Mouse (Mus musculus): Measurements from ENCODE around the gene Snai3. TPM values are rescaled to one million over a fixed set of nuclear protein-coding genes. Genes with fewer than 3 reads are reported as not detected.

The Snai3 gene
- polyA plus RNA-seq, 1 experiment from 2014 or later, result not detected

DNA sequence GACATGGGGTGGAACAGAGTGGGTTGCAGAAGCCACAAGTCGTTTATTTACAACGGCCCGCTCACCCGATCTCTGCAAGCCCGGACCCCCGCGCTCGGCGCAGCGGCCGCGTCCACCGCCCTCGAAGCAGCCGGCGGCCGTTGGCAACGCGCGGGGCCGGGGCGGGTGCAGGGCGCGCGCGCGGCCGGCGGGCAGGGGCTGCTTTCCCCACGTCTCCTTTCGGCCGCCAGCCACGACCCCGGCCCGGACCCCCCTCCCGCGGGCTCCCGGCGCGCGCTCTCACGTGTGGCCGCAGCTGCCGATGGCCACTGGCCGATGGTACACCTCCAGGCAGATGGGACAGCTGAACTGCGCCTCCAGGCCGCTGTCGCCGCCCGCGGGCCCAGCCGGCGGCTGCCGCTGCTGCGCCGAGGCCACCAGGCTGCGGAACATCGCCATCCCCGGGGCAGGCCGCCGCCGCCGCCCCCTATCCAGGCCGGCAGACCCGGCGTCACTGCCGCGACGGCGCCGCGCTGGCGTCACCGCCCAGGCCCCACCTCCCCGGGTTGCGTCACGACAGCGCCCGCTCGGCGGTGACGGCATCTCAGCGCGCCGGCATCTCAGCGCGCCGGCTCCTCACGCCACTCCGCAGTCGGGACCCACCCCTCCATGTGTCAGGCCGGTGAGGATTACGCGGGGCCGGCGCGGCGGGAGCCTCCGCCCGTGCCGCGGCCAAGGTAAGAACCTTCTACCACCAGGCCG is 15.2 kb upstream of the Snai3 start, which contains the start of the genes Rnf166 and Ctu2:
Gene Rnf166 (minus strand): TSS at position 485 of the 741 bp plus-strand sequence.
Gene Ctu2 (plus strand): TSS at position 564 of the 741 bp plus-strand sequence.
- Histone ChIP-seq H3K9me3 (ENCODE audit: control insufficient read depth, low read length) (no peaks in the 10 kb centered on the region), H3K9ac (replicated peaks; ENCODE audit: low read length) (peak within 1 kb of the TSS; percentile 89), H3K27me3 (ENCODE audit: control insufficient read depth, insufficient read depth, low read length) (no peaks in the 10 kb centered on the region), H3K36me3 (ENCODE audit: control insufficient read depth, insufficient read depth, low read length) (peaks cover 50% of the 10 kb centered on the region), H3K4me1 (ENCODE audit: control insufficient read depth, insufficient read depth, low read length) (peaks cover 16% of the 10 kb centered on the region), H3K4me3 (replicated peaks; ENCODE audit: low read depth, low read length) (peak within 1 kb of the TSS; percentile 99), H3K4me2 (ENCODE audit: low read length) (peak within 1 kb of the TSS; percentile 95), H3K27ac (replicated peaks; ENCODE audit: low read depth, low read length) (peak within 1 kb of the TSS; percentile 88)
- peak; percentile 97 for DNase-seq
- peak; percentile 93 for ATAC-seq (ENCODE audit: low FRiP score, low TSS enrichment)
- under 1% methylated on average over 92 of the region's 103 CpGs for WGBS

DNA sequence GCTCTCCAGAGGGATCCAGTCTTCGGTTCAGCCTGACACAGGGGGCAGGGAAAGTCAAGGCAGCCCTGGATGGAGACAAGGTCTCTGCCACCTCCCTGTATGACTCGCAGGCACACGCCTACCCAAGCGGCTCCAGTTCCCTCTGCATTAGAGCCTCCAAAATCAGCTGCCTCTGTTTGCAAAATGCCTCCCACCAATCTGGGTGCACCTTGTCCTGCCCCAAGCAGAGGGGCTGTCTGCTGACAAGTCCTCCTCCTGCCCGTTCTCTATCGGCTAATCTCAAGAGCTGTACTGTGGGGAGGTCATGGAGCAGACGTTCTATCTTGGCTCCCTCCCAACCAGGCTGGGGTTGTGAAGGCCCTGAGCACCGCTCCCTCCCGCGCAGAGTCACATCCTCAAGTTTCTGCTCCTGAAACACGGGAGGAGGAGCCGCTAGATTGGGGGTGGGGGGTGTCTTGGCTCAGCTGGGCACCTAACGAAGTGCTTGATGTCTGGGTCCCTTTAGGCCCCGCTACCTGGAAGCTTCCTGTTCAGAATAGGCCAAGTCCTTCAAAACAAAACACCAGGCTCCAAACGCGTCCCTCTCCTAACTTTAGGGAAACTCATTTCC is 14.5 kb upstream of the Snai3 start:
- Histone ChIP-seq H3K27me3 (ENCODE audit: control insufficient read depth, insufficient read depth, low read length) (no peaks in the 10 kb centered on the region), H3K27ac (replicated peaks; ENCODE audit: low read depth, low read length) (no peak overlapping the region), H3K9me3 (ENCODE audit: control insufficient read depth, low read length) (no peaks in the 10 kb centered on the region), H3K36me3 (ENCODE audit: control insufficient read depth, insufficient read depth, low read length) (peaks cover 48% of the 10 kb centered on the region), H3K4me3 (replicated peaks; ENCODE audit: low read depth, low read length) (peak overlapping the region; percentile 99), H3K9ac (replicated peaks; ENCODE audit: low read length) (peak overlapping the region; percentile 89), H3K4me2 (ENCODE audit: low read length) (peak overlapping the region; percentile 95), H3K4me1 (ENCODE audit: control insufficient read depth, insufficient read depth, low read length) (peaks cover 16% of the 10 kb centered on the region)
- 0 out of 2 replicates have a peak, but pooled peaks have one; percentile 6 for ATAC-seq (ENCODE audit: low FRiP score, low TSS enrichment)
- 18% methylated on average over 16 of the region's 16 CpGs for WGBS
- peak; percentile 25 for DNase-seq

DNA sequence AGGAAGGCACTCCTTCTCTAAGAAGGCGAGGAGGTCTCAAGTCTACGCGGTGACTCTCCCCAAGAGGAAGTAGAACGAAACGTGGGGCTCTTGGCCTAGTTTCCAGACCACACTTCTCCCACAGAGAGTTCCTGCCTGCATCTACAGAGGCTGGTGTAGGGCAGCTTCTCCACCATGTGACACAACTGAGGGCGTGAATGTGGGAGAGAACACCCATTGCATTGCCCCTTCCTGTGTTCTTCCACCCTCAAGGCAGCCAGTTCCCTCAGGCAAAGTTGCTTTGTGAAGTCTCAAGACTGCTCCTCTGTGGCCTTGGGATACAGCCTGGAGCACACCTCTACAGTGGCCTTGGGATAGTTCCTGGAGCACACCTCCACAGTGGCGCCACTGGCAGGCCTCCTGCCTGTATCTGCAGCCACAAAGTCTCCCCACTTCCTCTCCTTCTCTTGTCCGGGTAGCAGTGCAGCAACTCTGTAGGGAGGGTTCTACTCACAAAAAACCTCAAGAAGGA is 13.4 kb upstream of the Snai3 start:
- Histone ChIP-seq H3K36me3 (ENCODE audit: control insufficient read depth, insufficient read depth, low read length) (peaks cover 45% of the 10 kb centered on the region), H3K9ac (replicated peaks; ENCODE audit: low read length) (no peak overlapping the region), H3K9me3 (ENCODE audit: control insufficient read depth, low read length) (no peaks in the 10 kb centered on the region), H3K4me1 (ENCODE audit: control insufficient read depth, insufficient read depth, low read length) (peaks cover 16% of the 10 kb centered on the region), H3K27ac (replicated peaks; ENCODE audit: low read depth, low read length) (no peak overlapping the region), H3K4me2 (ENCODE audit: low read length) (no peak overlapping the region), H3K27me3 (ENCODE audit: control insufficient read depth, insufficient read depth, low read length) (no peaks in the 10 kb centered on the region), H3K4me3 (replicated peaks; ENCODE audit: low read depth, low read length) (no peak overlapping the region)
- ATAC-seq (ENCODE audit: low FRiP score, low TSS enrichment), result no peak
- 93% methylated on average over 8 of the region's 8 CpGs for WGBS
- no peak for DNase-seq

DNA sequence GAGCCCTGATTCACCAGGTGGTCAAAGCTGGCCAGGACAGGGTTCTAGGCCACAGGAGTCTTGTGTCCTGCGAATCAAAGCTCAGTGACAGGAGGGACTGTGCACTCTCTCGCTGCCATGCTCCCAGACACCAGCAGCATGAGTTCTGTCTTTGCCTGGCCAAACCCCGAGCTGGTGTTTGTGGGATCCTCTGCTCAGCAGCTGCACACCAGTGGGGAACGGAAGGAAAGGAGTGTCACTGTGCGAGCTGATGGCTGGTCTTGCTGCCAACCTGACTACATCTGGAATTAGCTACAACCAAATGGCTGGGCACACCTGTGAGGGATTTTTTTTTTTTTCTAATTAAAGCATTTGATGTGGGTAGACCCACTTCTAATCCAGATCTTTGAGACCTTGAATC is 10.2 kb upstream of the Snai3 start:
- H3K4me2 ChIP-seq (ENCODE audit: low read length), result no peak overlapping the region
- H3K36me3 ChIP-seq (ENCODE audit: control insufficient read depth, insufficient read depth, low read length), result peaks cover 61% of the 10 kb centered on the region
- no peak overlapping the region for H3K4me3 ChIP-seq (replicated peaks; ENCODE audit: low read depth, low read length)
- DNase-seq (no peak), ATAC-seq (ENCODE audit: low FRiP score, low TSS enrichment) (no peak)
- no peaks in the 10 kb centered on the region for H3K9me3 ChIP-seq (ENCODE audit: control insufficient read depth, low read length)
- whole genome bisulfite sequencing, result 81% methylated on average over 5 of the region's 5 CpGs
- peaks cover 10% of the 10 kb centered on the region for H3K4me1 ChIP-seq (ENCODE audit: control insufficient read depth, insufficient read depth, low read length)
- H3K27me3 ChIP-seq (ENCODE audit: control insufficient read depth, insufficient read depth, low read length), result no peaks in the 10 kb centered on the region
- no peak overlapping the region for H3K27ac ChIP-seq (replicated peaks; ENCODE audit: low read depth, low read length)
- H3K9ac ChIP-seq (replicated peaks; ENCODE audit: low read length), result no peak overlapping the region

DNA sequence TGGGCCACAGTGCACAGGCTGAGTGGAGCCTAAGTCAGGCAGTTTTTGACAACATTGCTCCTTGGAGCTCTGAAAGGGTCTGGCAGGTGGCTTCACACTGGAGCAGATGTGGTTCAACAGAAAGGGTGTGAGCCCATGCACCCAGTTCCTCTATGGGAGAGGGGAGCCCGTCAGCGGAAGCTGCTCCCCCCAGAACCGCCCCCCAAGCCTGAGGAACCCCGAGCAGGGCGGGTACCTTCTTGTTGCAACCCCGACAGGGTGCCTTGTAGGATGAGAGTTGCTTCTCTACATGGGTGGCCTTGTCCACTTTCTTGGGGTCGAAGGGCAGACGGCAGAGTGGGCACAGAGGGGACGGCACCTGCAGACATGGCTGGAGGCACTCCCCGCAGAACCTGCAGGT is 9.4 kb upstream of the Snai3 start:
- ATAC-seq (ENCODE audit: low FRiP score, low TSS enrichment), result no peak
- H3K9me3 ChIP-seq (ENCODE audit: control insufficient read depth, low read length), result no peaks in the 10 kb centered on the region
- H3K36me3 ChIP-seq (ENCODE audit: control insufficient read depth, insufficient read depth, low read length), result peaks cover 61% of the 10 kb centered on the region
- no peak overlapping the region for H3K4me2 ChIP-seq (ENCODE audit: low read length)
- H3K27ac ChIP-seq (replicated peaks; ENCODE audit: low read depth, low read length), result no peak overlapping the region
- 89% methylated on average over 10 of the region's 10 CpGs for WGBS
- DNase-seq, result no peak
- H3K9ac ChIP-seq (replicated peaks; ENCODE audit: low read length), result no peak overlapping the region; the same call in 1 of the 2 replicates
- H3K27me3 ChIP-seq (ENCODE audit: control insufficient read depth, insufficient read depth, low read length), result no peaks in the 10 kb centered on the region
- no peak overlapping the region for H3K4me3 ChIP-seq (replicated peaks; ENCODE audit: low read depth, low read length)
- H3K4me1 ChIP-seq (ENCODE audit: control insufficient read depth, insufficient read depth, low read length), result peaks cover 8% of the 10 kb centered on the region

- H3K4me2 ChIP-seq (ENCODE audit: low read length), result no peak overlapping the region
- no peak overlapping the region for H3K4me3 ChIP-seq (replicated peaks; ENCODE audit: low read depth, low read length)
- H3K36me3 ChIP-seq (ENCODE audit: control insufficient read depth, insufficient read depth, low read length), result peaks cover 61% of the 10 kb centered on the region
- 0 out of 2 replicates have a peak, but pooled peaks cover 3% of the 10 kb centered on the region for H3K4me1 ChIP-seq (ENCODE audit: control insufficient read depth, insufficient read depth, low read length)
- no peaks in the 10 kb centered on the region for H3K9me3 ChIP-seq (ENCODE audit: control insufficient read depth, low read length)
- ATAC-seq (ENCODE audit: low FRiP score, low TSS enrichment) (no peak), DNase-seq (no peak)
- H3K9ac ChIP-seq (replicated peaks; ENCODE audit: low read length), result no peak overlapping the region; the same call in 1 of the 2 replicates
- H3K27me3 ChIP-seq (ENCODE audit: control insufficient read depth, insufficient read depth, low read length), result no peaks in the 10 kb centered on the region
- WGBS, result 87% methylated on average over 6 of the region's 6 CpGs
- no peak overlapping the region for H3K27ac ChIP-seq (replicated peaks; ENCODE audit: low read depth, low read length)
These were observed 8.9 kb upstream of the Snai3 start for GRCm38 (mm10) chr8:122469407-122469806.

DNA sequence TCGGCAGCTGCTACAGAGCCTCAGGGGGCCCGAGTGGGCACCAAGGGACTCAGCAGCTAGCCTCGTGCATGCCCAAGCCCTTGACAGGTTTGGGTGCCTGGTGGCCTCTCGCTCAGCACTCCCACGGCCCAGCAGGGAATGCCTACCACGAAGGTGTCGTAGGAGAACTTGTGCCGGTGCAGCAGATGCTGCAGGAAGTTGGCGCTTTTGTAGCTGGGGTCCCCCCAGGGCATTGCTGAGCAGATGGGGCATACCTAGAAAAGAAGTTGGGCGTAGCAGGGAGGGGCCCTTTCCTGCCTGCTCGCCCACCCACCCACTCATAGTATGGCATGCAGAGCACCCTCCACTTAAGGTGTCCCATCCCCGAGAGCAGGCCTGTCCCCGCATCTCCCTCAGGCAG is 7.3 kb upstream of the Snai3 start:
- Histone ChIP-seq H3K4me2 (ENCODE audit: low read length) (no peak overlapping the region), H3K9ac (replicated peaks; ENCODE audit: low read length) (no peak overlapping the region), H3K27ac (replicated peaks; ENCODE audit: low read depth, low read length) (no peak overlapping the region), H3K4me3 (replicated peaks; ENCODE audit: low read depth, low read length) (no peak overlapping the region), H3K4me1 (ENCODE audit: control insufficient read depth, insufficient read depth, low read length) (no peaks in the 10 kb centered on the region), H3K27me3 (ENCODE audit: control insufficient read depth, insufficient read depth, low read length) (no peaks in the 10 kb centered on the region), H3K9me3 (ENCODE audit: control insufficient read depth, low read length) (no peaks in the 10 kb centered on the region), H3K36me3 (ENCODE audit: control insufficient read depth, insufficient read depth, low read length) (peaks cover 51% of the 10 kb centered on the region)
- DNase-seq (no peak), ATAC-seq (ENCODE audit: low FRiP score, low TSS enrichment) (no peak)
- WGBS, result 92% methylated on average over 13 of the region's 13 CpGs

DNA sequence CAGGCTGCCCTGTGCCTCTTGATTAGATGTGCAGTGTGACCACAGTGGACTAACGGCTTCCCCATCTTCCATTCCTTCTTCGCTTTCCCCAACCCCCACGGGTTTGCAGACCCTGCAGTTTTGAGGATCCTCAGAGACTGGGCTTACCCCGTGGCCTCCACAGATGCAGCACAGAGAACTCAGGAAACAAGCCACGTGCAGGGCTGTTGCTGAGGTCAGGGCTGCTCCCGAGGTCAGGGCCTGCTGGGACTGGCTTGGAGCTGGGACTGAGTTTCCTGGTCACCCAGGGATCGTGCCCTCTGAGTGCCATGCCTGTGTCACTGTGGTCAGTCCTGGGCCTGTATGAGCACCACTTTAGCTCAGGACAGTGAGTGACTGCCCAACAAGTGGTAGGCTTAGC is 4.5 kb upstream of the Snai3 start:
- DNase-seq, result no peak
- Histone ChIP-seq H3K4me1 (ENCODE audit: control insufficient read depth, insufficient read depth, low read length) (peaks cover 6% of the 10 kb centered on the region; the same call in 1 of the 2 replicates), H3K27me3 (ENCODE audit: control insufficient read depth, insufficient read depth, low read length) (peaks cover 27% of the 10 kb centered on the region), H3K4me3 (replicated peaks; ENCODE audit: low read depth, low read length) (no peak overlapping the region), H3K4me2 (ENCODE audit: low read length) (no peak overlapping the region), H3K9ac (replicated peaks; ENCODE audit: low read length) (no peak overlapping the region), H3K36me3 (ENCODE audit: control insufficient read depth, insufficient read depth, low read length) (peaks cover 40% of the 10 kb centered on the region), H3K9me3 (ENCODE audit: control insufficient read depth, low read length) (no peaks in the 10 kb centered on the region), H3K27ac (replicated peaks; ENCODE audit: low read depth, low read length) (no peak overlapping the region)
- no peak for ATAC-seq (ENCODE audit: low FRiP score, low TSS enrichment)
- WGBS, result 77% methylated on average over 7 of the region's 7 CpGs

Measured in midbrain, embryonic 14.5 days (tissue).